Mouse (Mus musculus): Measurements from ENCODE around the gene Bcl2l13. TPM values are rescaled to one million over a fixed set of nuclear protein-coding genes. Genes with fewer than 3 reads are reported as not detected.
"Not testable (repeated sequence)": the region's sequence is repeated elsewhere in the genome, so short reads cannot be mapped to it uniquely, and the experiment has no call there.

Bcl2l13 gene
- polyA plus RNA-seq, 1 experiment from 2014 or later: 27.6 TPM

DNA sequence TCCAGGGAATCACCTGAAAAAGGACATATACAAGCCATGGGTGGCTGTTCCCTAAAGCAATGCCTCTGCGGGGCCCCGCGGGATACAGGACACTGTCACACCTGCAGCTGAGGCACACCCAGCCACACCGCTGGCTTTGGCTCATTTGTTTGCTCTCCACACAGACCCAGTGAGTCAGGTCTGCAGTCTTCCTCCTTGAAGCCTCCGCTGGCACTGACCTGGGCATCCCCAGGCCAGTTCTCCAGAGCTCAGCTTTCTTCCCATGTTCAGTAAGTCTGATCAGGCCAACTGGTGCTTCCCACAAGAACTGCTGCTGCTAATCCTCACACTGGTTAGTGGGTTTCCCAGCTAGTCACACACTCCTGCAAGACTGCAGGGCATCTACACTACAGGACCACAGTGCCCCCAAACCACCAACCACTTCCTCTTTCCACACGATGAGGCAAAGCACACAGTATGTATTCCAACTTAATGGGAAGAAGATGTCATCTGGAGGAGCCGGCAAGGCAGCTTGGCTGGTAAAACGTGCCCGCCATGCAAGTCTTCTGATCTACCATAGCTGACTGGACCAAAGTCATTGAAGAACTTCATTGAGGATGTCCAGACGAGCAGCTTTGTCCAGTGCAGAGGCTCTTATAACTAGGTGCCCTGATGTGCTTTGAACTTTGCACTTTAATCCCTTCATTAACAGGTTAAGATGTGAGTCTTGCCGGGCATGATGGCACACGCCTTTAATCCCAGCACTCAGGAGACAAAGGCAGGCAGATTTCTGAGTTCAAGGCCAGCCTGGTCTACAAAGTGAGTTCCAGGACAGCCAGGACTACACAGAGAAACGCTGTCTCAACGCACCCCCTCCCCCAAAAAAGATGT is 66.0 kb downstream of the Bcl2l13 start:
- H3K27me3 ChIP-seq (replicated peaks; ENCODE audit: control insufficient read depth, insufficient read depth, low read length): no peaks in the 10 kb centered on the region
- no peaks in the 10 kb centered on the region for H3K9me3 ChIP-seq (ENCODE audit: control insufficient read depth, low read length)
- 85% methylated on average over 14 of the region's 14 CpGs for WGBS
- DNase-seq (ENCODE audit: low spot score) (no peak), ATAC-seq (replicated peaks; ENCODE audit: low FRiP score, low TSS enrichment, low read depth) (no peak)
- no peaks in the 10 kb centered on the region for H3K4me1 ChIP-seq (replicated peaks; ENCODE audit: control insufficient read depth, insufficient read depth, low read length)
- H3K4me2 ChIP-seq (ENCODE audit: low read length): no peak overlapping the region
- no peak overlapping the region for H3K27ac ChIP-seq (ENCODE audit: low read depth)
- H3K36me3 ChIP-seq (ENCODE audit: control insufficient read depth, insufficient read depth, low read length): no peaks in the 10 kb centered on the region
- no peak overlapping the region for H3K9ac ChIP-seq (ENCODE audit: low read length)
- no peak overlapping the region for H3K4me3 ChIP-seq (ENCODE audit: low read depth, low read length)

DNA sequence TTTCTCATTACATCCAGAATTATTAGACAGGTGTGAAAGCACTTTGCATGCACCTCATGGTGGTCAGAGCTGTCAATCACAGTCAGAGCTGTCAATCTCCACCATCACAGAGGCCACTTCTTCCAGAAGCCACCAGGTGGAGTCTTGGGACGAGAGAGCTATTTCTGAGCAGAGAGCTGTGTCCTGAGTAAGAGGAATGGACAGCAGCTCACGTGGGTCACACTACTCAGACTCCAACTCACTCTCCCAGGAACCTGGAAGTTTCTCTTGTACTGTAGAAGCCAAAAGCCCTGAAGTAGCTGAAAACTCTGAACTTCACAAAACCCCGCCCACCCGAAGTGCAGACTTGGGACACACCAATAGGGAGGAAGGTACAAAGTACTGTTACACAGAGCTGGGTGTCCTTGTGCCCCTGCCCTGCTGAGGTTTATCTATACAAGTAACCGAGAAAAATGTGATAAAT is 67.5 kb downstream of the Bcl2l13 start:
- no peaks in the 10 kb centered on the region for H3K36me3 ChIP-seq (ENCODE audit: control insufficient read depth, insufficient read depth, low read length)
- ATAC-seq (replicated peaks; ENCODE audit: low FRiP score, low TSS enrichment, low read depth) (0 out of 2 replicates have a peak, but pooled peaks have one; percentile 24), DNase-seq (ENCODE audit: low spot score) (no peak)
- no peak overlapping the region for H3K4me2 ChIP-seq (ENCODE audit: low read length)
- 51% methylated on average over 5 of the region's 5 CpGs for WGBS
- no peaks in the 10 kb centered on the region for H3K4me1 ChIP-seq (replicated peaks; ENCODE audit: control insufficient read depth, insufficient read depth, low read length)
- H3K27me3 ChIP-seq (replicated peaks; ENCODE audit: control insufficient read depth, insufficient read depth, low read length): no peaks in the 10 kb centered on the region
- no peak overlapping the region for H3K4me3 ChIP-seq (ENCODE audit: low read depth, low read length)
- H3K27ac ChIP-seq (ENCODE audit: low read depth): no peak overlapping the region
- H3K9ac ChIP-seq (ENCODE audit: low read length): no peak overlapping the region
- no peaks in the 10 kb centered on the region for H3K9me3 ChIP-seq (ENCODE audit: control insufficient read depth, low read length)

DNA sequence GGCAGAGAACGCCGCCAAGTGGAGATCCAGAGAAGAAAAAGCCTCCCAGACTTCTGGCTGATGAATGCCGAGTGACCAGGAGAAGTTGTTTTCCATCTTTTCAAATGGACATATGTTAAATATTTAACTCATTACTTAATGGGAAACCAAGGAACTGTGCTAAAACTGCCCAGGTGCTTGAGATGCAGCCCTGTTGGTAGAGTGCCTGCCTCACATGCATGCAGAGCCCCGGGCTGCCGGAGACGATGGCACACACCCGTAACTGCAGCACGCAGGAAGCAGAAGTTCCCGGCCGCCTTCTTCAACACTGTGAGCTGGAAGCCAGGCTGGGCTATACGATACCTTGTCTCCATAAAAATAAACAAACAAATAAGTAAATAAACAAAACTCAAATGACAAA is 67.9 kb downstream of the Bcl2l13 start:
- DNase-seq (ENCODE audit: low spot score): no peak
- 83% methylated on average over 11 of the region's 11 CpGs for WGBS
- no peaks in the 10 kb centered on the region for H3K36me3 ChIP-seq (ENCODE audit: control insufficient read depth, insufficient read depth, low read length)
- H3K4me2 ChIP-seq (ENCODE audit: low read length): no peak overlapping the region
- H3K4me3 ChIP-seq (ENCODE audit: low read depth, low read length): no peak overlapping the region
- H3K4me1 ChIP-seq (replicated peaks; ENCODE audit: control insufficient read depth, insufficient read depth, low read length): no peaks in the 10 kb centered on the region
- H3K9me3 ChIP-seq (ENCODE audit: control insufficient read depth, low read length): no peaks in the 10 kb centered on the region
- ATAC-seq (replicated peaks; ENCODE audit: low FRiP score, low TSS enrichment, low read depth): no peak
- no peaks in the 10 kb centered on the region for H3K27me3 ChIP-seq (replicated peaks; ENCODE audit: control insufficient read depth, insufficient read depth, low read length)
- H3K27ac ChIP-seq (ENCODE audit: low read depth): no peak overlapping the region
- no peak overlapping the region for H3K9ac ChIP-seq (ENCODE audit: low read length)

DNA sequence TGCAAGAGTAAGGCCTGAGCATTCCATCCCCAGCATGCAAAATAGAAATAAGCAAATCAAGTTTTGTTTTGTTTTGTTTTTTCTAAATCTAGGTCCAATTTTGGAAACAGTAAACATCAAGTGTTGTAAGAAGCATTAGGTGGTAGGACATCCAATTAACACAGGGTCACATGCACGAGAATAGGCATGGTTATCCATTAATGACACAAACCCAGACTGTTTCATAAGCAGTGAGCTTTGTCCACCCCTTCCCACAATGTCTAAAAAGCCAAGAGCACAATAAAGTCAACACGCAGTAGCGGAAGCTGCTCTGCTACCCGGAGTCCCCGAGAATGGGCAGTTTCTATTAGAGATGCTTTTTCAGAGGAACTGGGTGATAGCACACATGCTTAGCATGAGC is 69.1 kb downstream of the Bcl2l13 start:
- 82% methylated on average over 5 of the region's 5 CpGs for WGBS

DNA sequence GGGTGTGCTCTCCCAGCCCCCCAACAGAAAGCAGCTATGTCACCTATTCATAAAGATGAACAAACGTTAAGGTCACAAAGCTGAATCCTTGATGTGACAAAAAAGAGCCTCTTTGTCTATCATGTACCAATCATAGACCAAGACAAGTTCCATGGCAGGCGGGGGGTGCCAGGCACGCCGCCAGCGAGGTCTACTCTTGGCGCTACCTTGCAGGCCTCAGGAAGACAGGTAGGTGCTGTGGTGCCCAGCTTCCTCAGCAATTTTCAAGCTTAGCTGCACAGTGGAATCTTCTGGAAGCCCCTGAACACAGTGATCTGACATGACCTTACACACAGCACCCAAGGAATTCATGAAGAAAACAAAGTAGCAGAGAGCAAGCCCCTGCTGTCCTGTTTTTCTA is 70.5 kb downstream of the Bcl2l13 start:
- DNase-seq (ENCODE audit: low spot score) (no peak), ATAC-seq (replicated peaks; ENCODE audit: low FRiP score, low TSS enrichment, low read depth) (no peak)
- no peak overlapping the region for H3K4me2 ChIP-seq (ENCODE audit: low read length)
- 95% methylated on average over 6 of the region's 6 CpGs for WGBS
- H3K9ac ChIP-seq (ENCODE audit: low read length): no peak overlapping the region
- no peaks in the 10 kb centered on the region for H3K9me3 ChIP-seq (ENCODE audit: control insufficient read depth, low read length)
- H3K27ac ChIP-seq (ENCODE audit: low read depth): no peak overlapping the region
- no peaks in the 10 kb centered on the region for H3K36me3 ChIP-seq (ENCODE audit: control insufficient read depth, insufficient read depth, low read length)
- H3K27me3 ChIP-seq (replicated peaks; ENCODE audit: control insufficient read depth, insufficient read depth, low read length): no peaks in the 10 kb centered on the region
- H3K4me1 ChIP-seq (replicated peaks; ENCODE audit: control insufficient read depth, insufficient read depth, low read length): no peaks in the 10 kb centered on the region
- H3K4me3 ChIP-seq (ENCODE audit: low read depth, low read length): no peak overlapping the region

More for the DNA sequence above, 69.1 kb downstream of the Bcl2l13 start:
- Histone ChIP-seq H3K4me3 (ENCODE audit: low read depth, low read length) (no peak overlapping the region), H3K4me1 (replicated peaks; ENCODE audit: control insufficient read depth, insufficient read depth, low read length) (no peaks in the 10 kb centered on the region), H3K4me2 (ENCODE audit: low read length) (no peak overlapping the region), H3K9ac (ENCODE audit: low read length) (no peak overlapping the region), H3K36me3 (ENCODE audit: control insufficient read depth, insufficient read depth, low read length) (no peaks in the 10 kb centered on the region), H3K9me3 (ENCODE audit: control insufficient read depth, low read length) (no peaks in the 10 kb centered on the region), H3K27ac (ENCODE audit: low read depth) (no peak overlapping the region), H3K27me3 (replicated peaks; ENCODE audit: control insufficient read depth, insufficient read depth, low read length) (no peaks in the 10 kb centered on the region)
- DNase-seq (ENCODE audit: low spot score) (no peak), ATAC-seq (replicated peaks; ENCODE audit: low FRiP score, low TSS enrichment, low read depth) (no peak)

DNA sequence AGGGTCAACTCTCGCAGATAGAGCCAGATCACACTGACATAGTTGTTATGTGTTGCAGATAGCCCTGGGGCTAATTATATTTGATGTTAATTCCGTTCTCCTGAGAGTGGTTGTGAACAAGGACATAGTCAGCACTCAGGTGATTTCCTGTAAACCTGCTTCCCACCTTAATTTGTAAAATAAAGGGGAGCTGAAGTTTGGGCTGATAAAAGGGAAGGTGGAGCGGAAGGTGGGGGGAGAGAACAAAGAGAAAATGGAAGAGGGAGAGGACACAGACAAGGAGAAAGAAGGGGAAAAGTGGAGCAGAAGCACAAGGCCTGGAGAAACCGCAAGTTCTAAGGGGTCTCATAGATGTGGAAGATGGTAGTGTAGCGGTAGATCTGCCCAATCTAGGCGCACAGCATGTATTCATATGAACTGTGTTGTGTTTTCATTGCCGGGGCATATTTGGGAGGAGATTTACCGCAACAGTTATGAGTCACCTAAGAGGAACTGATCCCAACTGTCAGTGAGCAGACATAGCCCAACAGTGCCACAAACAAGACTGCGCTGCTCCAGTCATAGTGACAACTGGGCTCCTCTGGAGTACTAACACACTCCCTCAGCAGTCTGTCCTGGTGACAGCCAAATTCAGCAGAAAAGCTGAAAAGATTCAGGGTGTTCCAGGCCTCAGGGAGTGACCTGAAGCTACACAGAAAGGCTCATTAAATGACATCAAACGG is 72.0 kb downstream of the Bcl2l13 start:
- not testable (repeated sequence) for DNase-seq (ENCODE audit: low spot score); H3K27me3 ChIP-seq (replicated peaks; ENCODE audit: control insufficient read depth, insufficient read depth, low read length); H3K36me3 ChIP-seq (ENCODE audit: control insufficient read depth, insufficient read depth, low read length); H3K4me3 ChIP-seq (ENCODE audit: low read depth, low read length); H3K4me2 ChIP-seq (ENCODE audit: low read length); H3K4me1 ChIP-seq (replicated peaks; ENCODE audit: control insufficient read depth, insufficient read depth, low read length); H3K27ac ChIP-seq (ENCODE audit: low read depth); ATAC-seq (replicated peaks; ENCODE audit: low FRiP score, low TSS enrichment, low read depth); H3K9me3 ChIP-seq (ENCODE audit: control insufficient read depth, low read length); H3K9ac ChIP-seq (ENCODE audit: low read length)
- 85% methylated on average over 9 of the region's 10 CpGs for WGBS

DNA sequence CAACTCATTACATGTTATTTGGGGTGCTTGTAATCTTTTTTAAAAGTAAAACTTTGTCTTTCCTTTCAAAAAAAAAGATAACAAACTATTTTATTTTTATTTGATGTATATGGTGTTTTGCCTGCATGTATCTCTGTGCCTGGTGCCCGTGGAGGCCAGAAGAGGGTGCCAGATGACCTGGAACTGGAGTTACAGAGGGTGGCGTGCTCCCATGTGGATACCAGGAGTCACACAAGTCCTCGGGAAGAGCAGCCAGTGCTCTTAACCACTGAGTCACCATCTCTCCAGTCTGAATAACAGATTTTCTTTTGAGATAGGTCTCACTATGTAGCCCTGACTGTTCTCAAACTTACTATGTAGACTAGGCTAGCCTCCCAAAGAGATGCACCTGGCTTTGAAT is 73.5 kb downstream of the Bcl2l13 start:
- Histone ChIP-seq H3K4me2 (ENCODE audit: low read length) (no peak overlapping the region), H3K9me3 (ENCODE audit: control insufficient read depth, low read length) (no peaks in the 10 kb centered on the region), H3K27ac (ENCODE audit: low read depth) (no peak overlapping the region), H3K9ac (ENCODE audit: low read length) (no peak overlapping the region), H3K36me3 (ENCODE audit: control insufficient read depth, insufficient read depth, low read length) (no peaks in the 10 kb centered on the region), H3K27me3 (replicated peaks; ENCODE audit: control insufficient read depth, insufficient read depth, low read length) (no peaks in the 10 kb centered on the region), H3K4me3 (ENCODE audit: low read depth, low read length) (no peak overlapping the region), H3K4me1 (replicated peaks; ENCODE audit: control insufficient read depth, insufficient read depth, low read length) (no peaks in the 10 kb centered on the region)
- WGBS: 87% methylated on average over 3 of the region's 3 CpGs
- DNase-seq (ENCODE audit: low spot score): no peak
- ATAC-seq (replicated peaks; ENCODE audit: low FRiP score, low TSS enrichment, low read depth): no peak

DNA sequence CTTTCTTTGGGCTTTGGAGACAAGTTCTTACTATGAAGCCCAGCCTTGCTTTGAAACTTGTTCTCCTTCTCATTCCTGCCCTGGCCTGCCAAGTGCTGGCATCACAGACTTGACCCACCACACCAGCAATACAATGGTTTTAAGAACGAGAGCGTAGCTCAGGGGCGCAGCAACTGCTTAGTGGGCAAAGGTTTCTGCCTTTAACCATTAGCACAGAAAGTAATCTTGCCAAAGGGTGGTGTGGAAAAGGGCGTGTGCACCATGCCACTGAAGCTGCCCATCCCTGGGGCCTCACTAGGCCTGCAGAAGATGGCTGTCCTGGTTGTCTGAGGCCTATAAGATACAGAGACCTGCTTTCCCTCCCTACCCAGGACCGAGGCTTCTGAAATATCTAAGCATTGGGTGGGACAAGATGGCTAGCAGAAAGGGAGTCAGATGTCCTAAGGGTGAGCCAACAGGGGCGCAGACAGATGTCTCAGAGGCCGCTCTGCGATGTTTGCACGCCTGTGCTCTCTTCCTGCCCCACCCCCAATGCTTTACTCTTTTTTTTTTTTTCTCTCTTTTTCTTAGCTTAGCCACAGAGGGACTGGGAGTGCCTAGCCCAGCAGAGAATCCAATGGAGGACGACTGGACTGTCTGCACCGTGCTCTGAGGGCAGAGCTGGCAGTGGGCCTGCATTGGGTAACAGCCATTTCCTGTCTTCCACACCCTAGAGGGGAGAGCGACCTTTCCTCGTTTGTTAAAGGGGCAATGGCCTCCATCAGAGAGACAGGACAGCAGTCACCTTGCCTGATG is 75.4 kb downstream of the Bcl2l13 start:
- WGBS: 68% methylated on average over 13 of the region's 13 CpGs
- H3K9ac ChIP-seq (ENCODE audit: low read length): no peak overlapping the region
- no peaks in the 10 kb centered on the region for H3K4me1 ChIP-seq (replicated peaks; ENCODE audit: control insufficient read depth, insufficient read depth, low read length)
- H3K27me3 ChIP-seq (replicated peaks; ENCODE audit: control insufficient read depth, insufficient read depth, low read length): no peaks in the 10 kb centered on the region
- no peak overlapping the region for H3K4me2 ChIP-seq (ENCODE audit: low read length)
- H3K9me3 ChIP-seq (ENCODE audit: control insufficient read depth, low read length): no peaks in the 10 kb centered on the region
- no peaks in the 10 kb centered on the region for H3K36me3 ChIP-seq (ENCODE audit: control insufficient read depth, insufficient read depth, low read length)
- no peak for ATAC-seq (replicated peaks; ENCODE audit: low FRiP score, low TSS enrichment, low read depth)
- no peak overlapping the region for H3K4me3 ChIP-seq (ENCODE audit: low read depth, low read length)
- DNase-seq (ENCODE audit: low spot score): no peak
- no peak overlapping the region for H3K27ac ChIP-seq (ENCODE audit: low read depth)

All from intestine, embryonic 14.5 days (tissue).